Mouse (Mus musculus): ENCODE measurements around the gene Cxcl3. TPM values are rescaled to one million over a fixed set of nuclear protein-coding genes. Genes with fewer than 3 reads are reported as not detected.
"Not testable (repeated sequence)": the region's sequence is repeated elsewhere in the genome, so short reads cannot be mapped to it uniquely, and the experiment has no call there.

Cxcl3 gene
- polyA plus RNA-seq, 1 experiment from 2014 or later: not detected

- Histone ChIP-seq H3K4me3 (replicated peaks) (no peak within 1 kb of the TSS), H3K9me3 (no peaks in the 10 kb centered on the region), H3K4me2 (no peak within 1 kb of the TSS), H3K4me1 (peaks cover 7% of the 10 kb centered on the region; the same call in 1 of the 2 replicates), H3K9ac (no peak within 1 kb of the TSS), H3K27ac (no peak within 1 kb of the TSS), H3K36me3 (no peaks in the 10 kb centered on the region), H3K27me3 (replicated peaks) (no peaks in the 10 kb centered on the region)
- no peak for ATAC-seq (ENCODE audit: insufficient read depth, low FRiP score, low read depth)
- 43% methylated on average over 3 of the region's 3 CpGs for WGBS
Measured at GRCm38 (mm10) chr5:90768218-90768617, 17.7 kb upstream of the Cxcl3 start, which contains the start of gene Ppbp. Gene Ppbp (plus strand): TSS chr5:90768518.

GRCm38 (mm10) chr5:90771369-90771768 is 14.5 kb upstream of the Cxcl3 start:
- H3K27ac ChIP-seq: no peak overlapping the region
- peaks cover 7% of the 10 kb centered on the region; the same call in 1 of the 2 replicates for H3K4me1 ChIP-seq
- WGBS: 71% methylated on average over 3 of the region's 3 CpGs

GRCm38 (mm10) chr5:90771880-90772653 is 13.8 kb upstream of the Cxcl3 start, which contains the start of gene Pf4:
Gene Pf4 (plus strand): TSS chr5:90772435.
- H3K36me3 ChIP-seq: no peaks in the 10 kb centered on the region
- no peak for ATAC-seq (ENCODE audit: insufficient read depth, low FRiP score, low read depth)
- H3K9me3 ChIP-seq: no peaks in the 10 kb centered on the region
- no peak within 1 kb of the TSS for H3K27ac ChIP-seq
- peaks cover 7% of the 10 kb centered on the region; the same call in 1 of the 2 replicates for H3K4me1 ChIP-seq
- H3K27me3 ChIP-seq (replicated peaks): no peaks in the 10 kb centered on the region
- H3K4me2 ChIP-seq: no peak within 1 kb of the TSS
- no peak within 1 kb of the TSS for H3K9ac ChIP-seq
- WGBS: 70% methylated on average over 16 of the region's 16 CpGs
- no peak within 1 kb of the TSS for H3K4me3 ChIP-seq (replicated peaks)

More at GRCm38 (mm10) chr5:90771369-90771768, 14.5 kb upstream of the Cxcl3 start:
- no peak for ATAC-seq (ENCODE audit: insufficient read depth, low FRiP score, low read depth)
- H3K4me2 ChIP-seq: no peak overlapping the region
- no peak overlapping the region for H3K9ac ChIP-seq
- no peaks in the 10 kb centered on the region for H3K36me3 ChIP-seq
- H3K27me3 ChIP-seq (replicated peaks): no peaks in the 10 kb centered on the region
- H3K9me3 ChIP-seq: no peaks in the 10 kb centered on the region
- no peak overlapping the region for H3K4me3 ChIP-seq (replicated peaks)

- Histone ChIP-seq H3K4me2 (no peak overlapping the region), H3K9ac (no peak overlapping the region), H3K27me3 (replicated peaks) (no peaks in the 10 kb centered on the region), H3K4me1 (peaks cover 7% of the 10 kb centered on the region; the same call in 1 of the 2 replicates), H3K27ac (no peak overlapping the region), H3K36me3 (no peaks in the 10 kb centered on the region), H3K9me3 (no peaks in the 10 kb centered on the region), H3K4me3 (replicated peaks) (no peak overlapping the region)
- no peak for ATAC-seq (ENCODE audit: insufficient read depth, low FRiP score, low read depth)
- 78% methylated on average over 5 of the region's 5 CpGs for WGBS
Measured at GRCm38 (mm10) chr5:90775562-90775961, 10.3 kb upstream of the Cxcl3 start.

GRCm38 (mm10) chr5:90777621-90778020 is 8.3 kb upstream of the Cxcl3 start:
- H3K9ac ChIP-seq: no peak overlapping the region
- H3K4me2 ChIP-seq: no peak overlapping the region
- H3K36me3 ChIP-seq: no peaks in the 10 kb centered on the region
- no peaks in the 10 kb centered on the region for H3K27me3 ChIP-seq (replicated peaks)
- peaks cover 5% of the 10 kb centered on the region; the same call in 1 of the 2 replicates for H3K4me1 ChIP-seq
- ATAC-seq (ENCODE audit: insufficient read depth, low FRiP score, low read depth): no peak
- WGBS: 79% methylated on average over 10 of the region's 10 CpGs
- H3K9me3 ChIP-seq: no peaks in the 10 kb centered on the region
- H3K4me3 ChIP-seq (replicated peaks): no peak overlapping the region
- no peak overlapping the region for H3K27ac ChIP-seq

GRCm38 (mm10) chr5:90778856-90779255 is 7.0 kb upstream of the Cxcl3 start:
- no peak for ATAC-seq (ENCODE audit: insufficient read depth, low FRiP score, low read depth)
- H3K4me1 ChIP-seq: no peaks in the 10 kb centered on the region
- H3K27ac ChIP-seq: no peak overlapping the region
- no peaks in the 10 kb centered on the region for H3K36me3 ChIP-seq
- no peak overlapping the region for H3K9ac ChIP-seq
- 62% methylated on average over 6 of the region's 6 CpGs for WGBS
- H3K27me3 ChIP-seq (replicated peaks): no peaks in the 10 kb centered on the region
- H3K4me3 ChIP-seq (replicated peaks): no peak overlapping the region
- H3K9me3 ChIP-seq: no peaks in the 10 kb centered on the region
- H3K4me2 ChIP-seq: no peak overlapping the region

- peaks cover 7% of the 10 kb centered on the region; the same call in 1 of the 2 replicates for H3K4me1 ChIP-seq
- no peaks in the 10 kb centered on the region for H3K36me3 ChIP-seq
- H3K4me2 ChIP-seq: no peak overlapping the region
- WGBS: 70% methylated on average over 3 of the region's 3 CpGs
- no peak overlapping the region for H3K9ac ChIP-seq
- no peaks in the 10 kb centered on the region for H3K27me3 ChIP-seq (replicated peaks)
- H3K4me3 ChIP-seq (replicated peaks): no peak overlapping the region
- no peaks in the 10 kb centered on the region for H3K9me3 ChIP-seq
- no peak overlapping the region for H3K27ac ChIP-seq
- ATAC-seq (ENCODE audit: insufficient read depth, low FRiP score, low read depth): no peak
Measured at GRCm38 (mm10) chr5:90783697-90784096, 2.2 kb upstream of the Cxcl3 start.

GRCm38 (mm10) chr5:90788114-90788513 is 2.2 kb downstream of the Cxcl3 start:
- no peak for ATAC-seq (ENCODE audit: insufficient read depth, low FRiP score, low read depth)
- peaks cover 7% of the 10 kb centered on the region; the same call in 1 of the 2 replicates for H3K4me1 ChIP-seq
- no peak overlapping the region for H3K4me3 ChIP-seq (replicated peaks)
- no peak overlapping the region for H3K27ac ChIP-seq
- no peak overlapping the region for H3K9ac ChIP-seq
- no peaks in the 10 kb centered on the region for H3K27me3 ChIP-seq (replicated peaks)
- H3K9me3 ChIP-seq: no peaks in the 10 kb centered on the region
- WGBS: 75% methylated on average over 4 of the region's 4 CpGs
- H3K4me2 ChIP-seq: no peak overlapping the region
- no peaks in the 10 kb centered on the region for H3K36me3 ChIP-seq

GRCm38 (mm10) chr5:90789306-90790073 is 3.6 kb downstream of the Cxcl3 start:
- Histone ChIP-seq H3K4me3 (replicated peaks) (no peak overlapping the region), H3K9ac (no peak overlapping the region), H3K27ac (no peak overlapping the region), H3K36me3 (no peaks in the 10 kb centered on the region), H3K4me2 (no peak overlapping the region), H3K27me3 (replicated peaks) (no peaks in the 10 kb centered on the region), H3K4me1 (peaks cover 7% of the 10 kb centered on the region; the same call in 1 of the 2 replicates), H3K9me3 (no peaks in the 10 kb centered on the region)
- no peak for ATAC-seq (ENCODE audit: insufficient read depth, low FRiP score, low read depth)
- WGBS: 70% methylated on average over 11 of the region's 11 CpGs

- WGBS: 49% methylated on average over 8 of the region's 8 CpGs
- ATAC-seq (ENCODE audit: insufficient read depth, low FRiP score, low read depth): no peak
- H3K4me2 ChIP-seq: no peak overlapping the region
- H3K9ac ChIP-seq: no peak overlapping the region
- no peak overlapping the region for H3K27ac ChIP-seq
- no peaks in the 10 kb centered on the region for H3K36me3 ChIP-seq
- no peak overlapping the region for H3K4me3 ChIP-seq (replicated peaks)
- no peaks in the 10 kb centered on the region for H3K9me3 ChIP-seq
- no peaks in the 10 kb centered on the region for H3K27me3 ChIP-seq (replicated peaks)
- H3K4me1 ChIP-seq: peaks cover 7% of the 10 kb centered on the region; the same call in 1 of the 2 replicates
Measured at GRCm38 (mm10) chr5:90790074-90790502, 4.2 kb downstream of the Cxcl3 start.

GRCm38 (mm10) chr5:90794195-90794625 is 8.3 kb downstream of the Cxcl3 start, which contains the start of gene Cxcl15:
Gene Cxcl15 (plus strand): TSS chr5:90794534.
- ATAC-seq (ENCODE audit: insufficient read depth, low FRiP score, low read depth): peak; percentile 80
- Histone ChIP-seq H3K4me2 (0 out of 2 replicates have a peak within 1 kb of the TSS, but pooled peaks have one; percentile 13), H3K27ac (no peak within 1 kb of the TSS), H3K36me3 (no peaks in the 10 kb centered on the region), H3K9me3 (no peaks in the 10 kb centered on the region), H3K27me3 (replicated peaks) (no peaks in the 10 kb centered on the region), H3K9ac (no peak within 1 kb of the TSS), H3K4me1 (no peaks in the 10 kb centered on the region), H3K4me3 (replicated peaks) (no peak within 1 kb of the TSS)
- WGBS: 33% methylated on average over 5 of the region's 5 CpGs

GRCm38 (mm10) chr5:90795392-90795791 is 9.5 kb downstream of the Cxcl3 start:
- not testable (repeated sequence) for H3K36me3 ChIP-seq; H3K27ac ChIP-seq; H3K9ac ChIP-seq; ATAC-seq (ENCODE audit: insufficient read depth, low FRiP score, low read depth); H3K4me3 ChIP-seq (replicated peaks); H3K4me2 ChIP-seq; H3K4me1 ChIP-seq; H3K9me3 ChIP-seq; H3K27me3 ChIP-seq (replicated peaks)
- 81% methylated on average over 2 of the region's 2 CpGs for WGBS
